Mouse (Mus musculus): ENCODE data around the gene Chic1.

Chic1 gene

DNA sequence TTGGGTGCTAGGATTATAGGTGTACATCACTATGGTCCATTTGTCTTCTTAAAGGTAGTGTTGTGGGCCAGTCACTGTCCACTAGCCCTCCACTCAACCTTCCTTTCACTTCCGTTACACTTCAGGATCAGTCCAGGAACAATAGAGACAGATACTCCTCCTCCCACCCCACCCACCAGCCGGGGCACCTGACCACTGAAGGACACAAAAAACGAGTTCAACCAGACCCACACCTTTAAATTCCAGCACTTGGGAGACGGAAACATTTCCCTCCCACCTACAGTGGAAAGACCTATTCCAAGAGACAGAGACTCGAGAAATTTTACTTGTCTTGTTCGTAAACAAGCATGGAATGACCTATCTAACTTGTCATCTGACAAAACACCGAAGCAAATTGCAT, 76.0 kb downstream of the Chic1 start:
- DNase-seq (ENCODE audit: low spot score in 2 of 2) = no peak

- no peak for DNase-seq (ENCODE audit: low spot score in 2 of 2)
These were observed 81.7 kb downstream of the Chic1 start for GRCm38 (mm10) chrX:103438023-103438422.

GRCm38 (mm10) chrX:103440803-103441202, 84.5 kb downstream of the Chic1 start:
- peak; percentile 25 to 37 for DNase-seq (ENCODE audit: low spot score in 2 of 2)

DNA sequence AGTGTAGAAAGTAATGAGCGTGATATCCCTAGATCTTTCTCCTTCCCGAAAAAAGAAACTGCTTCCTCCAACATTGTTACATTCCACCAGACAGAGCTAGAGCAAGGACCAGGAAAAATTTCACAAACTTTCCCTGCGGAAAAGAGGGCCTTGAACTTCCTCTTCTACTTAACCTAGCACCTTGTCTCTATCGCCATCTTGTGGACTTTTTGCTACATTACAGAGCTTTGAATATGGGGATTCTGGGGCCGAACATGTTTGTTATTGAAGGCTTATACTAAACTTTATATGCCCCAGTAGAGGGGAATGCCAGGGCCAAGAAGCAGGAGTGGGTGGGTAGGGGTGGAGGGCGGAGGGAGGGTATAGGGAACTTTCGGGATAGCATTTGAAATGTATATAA, 87.5 kb downstream of the Chic1 start:
- DNase-seq (ENCODE audit: low spot score in 2 of 2) = no peak
